Mouse (Mus musculus): ENCODE measurements around the gene Nanos3.

Nanos3 gene

GRCm38 (mm10) chr8:84183261-84184084, 1.5 kb downstream of the Nanos3 start:
- no peak for DNase-seq (ENCODE audit: low read depth, low spot score)

GRCm38 (mm10) chr8:84182833-84183232, 2.2 kb downstream of the Nanos3 start:
- no peak for DNase-seq (ENCODE audit: low read depth, low spot score)

GRCm38 (mm10) chr8:84180530-84181190, 4.4 kb downstream of the Nanos3 start:
- DNase-seq (ENCODE audit: low read depth, low spot score) = no peak

- DNase-seq (ENCODE audit: low read depth, low spot score) = no peak
Observed at GRCm38 (mm10) chr8:84179946-84180345, 5.1 kb downstream of the Nanos3 start.

- DNase-seq (ENCODE audit: low read depth, low spot score) = no peak
Observed at GRCm38 (mm10) chr8:84178592-84178991, 6.4 kb downstream of the Nanos3 start.

- DNase-seq (ENCODE audit: low read depth, low spot score) = no peak
Observed at GRCm38 (mm10) chr8:84177405-84177804, 7.6 kb downstream of the Nanos3 start.

- DNase-seq (ENCODE audit: low read depth, low spot score) = no peak
Observed at GRCm38 (mm10) chr8:84176560-84176959, 8.5 kb downstream of the Nanos3 start.

GRCm38 (mm10) chr8:84173861-84174260, 11.2 kb downstream of the Nanos3 start:
- no peak for DNase-seq (ENCODE audit: low read depth, low spot score)

- no peak for DNase-seq (ENCODE audit: low read depth, low spot score)
Observed at GRCm38 (mm10) chr8:84170096-84170495, 14.9 kb downstream of the Nanos3 start.

- no peak for DNase-seq (ENCODE audit: low read depth, low spot score)
Observed at GRCm38 (mm10) chr8:84167696-84168095, 17.3 kb downstream of the Nanos3 start.

- no peak for DNase-seq (ENCODE audit: low read depth, low spot score)
Observed at GRCm38 (mm10) chr8:84157620-84158019, 27.4 kb downstream of the Nanos3 start.

- DNase-seq (ENCODE audit: low read depth, low spot score) = no peak
Observed at GRCm38 (mm10) chr8:84149181-84149580, 35.8 kb downstream of the Nanos3 start.

- no peak for DNase-seq (ENCODE audit: low read depth, low spot score)
Observed at GRCm38 (mm10) chr8:84148531-84148850, 36.5 kb downstream of the Nanos3 start.

- DNase-seq (ENCODE audit: low read depth, low spot score) = peak; percentile 95
Observed at GRCm38 (mm10) chr8:84147769-84148530, 37.1 kb downstream of the Nanos3 start, which contains the start of the genes Cc2d1a and 4930432K21Rik. Gene Cc2d1a, minus strand, starts transcription at chr8:84147936. Gene 4930432K21Rik, plus strand, starts transcription at chr8:84148025.

GRCm38 (mm10) chr8:84147324-84147766, 37.7 kb downstream of the Nanos3 start:
- no peak for DNase-seq (ENCODE audit: low read depth, low spot score)

GRCm38 (mm10) chr8:84144636-84145245, 40.3 kb downstream of the Nanos3 start:
- no peak for DNase-seq (ENCODE audit: low read depth, low spot score)

- DNase-seq (ENCODE audit: low read depth, low spot score) = no peak
Observed at GRCm38 (mm10) chr8:84140838-84141237, 44.2 kb downstream of the Nanos3 start.

- no peak for DNase-seq (ENCODE audit: low read depth, low spot score)
Observed at GRCm38 (mm10) chr8:84137848-84138247, 47.2 kb downstream of the Nanos3 start.

GRCm38 (mm10) chr8:84132225-84132624, 52.8 kb downstream of the Nanos3 start:
- no peak for DNase-seq (ENCODE audit: low read depth, low spot score)

- no peak for DNase-seq (ENCODE audit: low read depth, low spot score)
Observed at GRCm38 (mm10) chr8:84130806-84131205, 54.2 kb downstream of the Nanos3 start.

GRCm38 (mm10) chr8:84128277-84128676, 56.7 kb downstream of the Nanos3 start:
- no peak for DNase-seq (ENCODE audit: low read depth, low spot score)

Measured in embryo, embryonic 11.5 days (tissue).